Mouse (Mus musculus): ENCODE data around the gene Jmjd6. TPM values are rescaled to one million over a fixed set of nuclear protein-coding genes. Genes with fewer than 3 reads are reported as not detected.

Jmjd6 gene
- polyA plus RNA-seq (2014; fragmentation: Nextera tagmentation; extraction: Ambion mirVana): 65.6 and 71.7 TPM in 2 replicates

- peak within 1 kb of the TSS; percentile 97 for H3K27ac ChIP-seq (ENCODE audit: low read depth, low read length)
- peak; percentile 95 for ATAC-seq (ENCODE audit: low read depth)
- WGBS: under 1% methylated on average over 62 of the region's 72 CpGs
- H3K9ac ChIP-seq (replicated peaks; ENCODE audit: low read depth, low read length): peak within 1 kb of the TSS; percentile 85
- no peaks in the 10 kb centered on the region for H3K27me3 ChIP-seq (ENCODE audit: control insufficient read depth, insufficient read depth, low read length)
- H3K4me1 ChIP-seq (ENCODE audit: control insufficient read depth, insufficient read depth, low read length): peaks cover 28% of the 10 kb centered on the region
- H3K36me3 ChIP-seq (ENCODE audit: control insufficient read depth, insufficient read depth, low read length): peaks cover 21% of the 10 kb centered on the region
- peak within 1 kb of the TSS; percentile 84 for H3K4me3 ChIP-seq (ENCODE audit: low read depth, low read length)
- H3K4me2 ChIP-seq (ENCODE audit: low read depth, low read length): peak within 1 kb of the TSS; percentile 93
- no peaks in the 10 kb centered on the region for H3K9me3 ChIP-seq (ENCODE audit: control insufficient read depth, low read length)
Observed at GRCm38 (mm10) chr11:116843261-116844233, at the start of gene Jmjd6, which contains the start of gene Mettl23. Jmjd6 (minus strand) TSS chr11:116843449. Mettl23 (plus strand) TSS chr11:116843278.

- ATAC-seq (ENCODE audit: low read depth): no peak
- Histone ChIP-seq H3K9ac (replicated peaks; ENCODE audit: low read depth, low read length) (no peak overlapping the region), H3K27me3 (ENCODE audit: control insufficient read depth, insufficient read depth, low read length) (no peaks in the 10 kb centered on the region), H3K4me3 (ENCODE audit: low read depth, low read length) (no peak overlapping the region), H3K4me2 (ENCODE audit: low read depth, low read length) (no peak overlapping the region), H3K36me3 (ENCODE audit: control insufficient read depth, insufficient read depth, low read length) (no peaks in the 10 kb centered on the region), H3K27ac (ENCODE audit: low read depth, low read length) (no peak overlapping the region), H3K9me3 (ENCODE audit: control insufficient read depth, low read length) (no peaks in the 10 kb centered on the region), H3K4me1 (ENCODE audit: control insufficient read depth, insufficient read depth, low read length) (peaks cover 3% of the 10 kb centered on the region; the same call in 1 of the 2 replicates)
- 64% methylated on average over 5 of the region's 5 CpGs for WGBS
Observed at GRCm38 (mm10) chr11:116887136-116887535, 43.9 kb upstream of the Jmjd6 start.

- no peaks in the 10 kb centered on the region for H3K36me3 ChIP-seq (ENCODE audit: control insufficient read depth, insufficient read depth, low read length)
- H3K4me3 ChIP-seq (ENCODE audit: low read depth, low read length): no peak overlapping the region
- whole genome bisulfite sequencing: 4% methylated on average over 27 of the region's 28 CpGs
- peaks cover 3% of the 10 kb centered on the region; the same call in 1 of the 2 replicates for H3K4me1 ChIP-seq (ENCODE audit: control insufficient read depth, insufficient read depth, low read length)
- ATAC-seq (ENCODE audit: low read depth): peak; percentile 46; the same call in 1 of the 2 replicates
- H3K9ac ChIP-seq (replicated peaks; ENCODE audit: low read depth, low read length): 0 out of 2 replicates have a peak overlapping the region, but pooled peaks have one; percentile 11
- H3K27me3 ChIP-seq (ENCODE audit: control insufficient read depth, insufficient read depth, low read length): no peaks in the 10 kb centered on the region
- no peaks in the 10 kb centered on the region for H3K9me3 ChIP-seq (ENCODE audit: control insufficient read depth, low read length)
- peak overlapping the region; percentile 40 for H3K4me2 ChIP-seq (ENCODE audit: low read depth, low read length)
- no peak overlapping the region for H3K27ac ChIP-seq (ENCODE audit: low read depth, low read length)
Observed at GRCm38 (mm10) chr11:116885275-116886151, 42.3 kb upstream of the Jmjd6 start.

GRCm38 (mm10) chr11:116884061-116884460 lies 40.8 kb upstream of the Jmjd6 start:
- no peak overlapping the region for H3K27ac ChIP-seq (ENCODE audit: low read depth, low read length)
- no peaks in the 10 kb centered on the region for H3K36me3 ChIP-seq (ENCODE audit: control insufficient read depth, insufficient read depth, low read length)
- no peaks in the 10 kb centered on the region for H3K9me3 ChIP-seq (ENCODE audit: control insufficient read depth, low read length)
- no peaks in the 10 kb centered on the region for H3K27me3 ChIP-seq (ENCODE audit: control insufficient read depth, insufficient read depth, low read length)
- peaks cover 3% of the 10 kb centered on the region; the same call in 1 of the 2 replicates for H3K4me1 ChIP-seq (ENCODE audit: control insufficient read depth, insufficient read depth, low read length)
- H3K4me2 ChIP-seq (ENCODE audit: low read depth, low read length): no peak overlapping the region
- 85% methylated on average over 6 of the region's 6 CpGs for WGBS
- ATAC-seq (ENCODE audit: low read depth): no peak
- no peak overlapping the region for H3K4me3 ChIP-seq (ENCODE audit: low read depth, low read length)
- H3K9ac ChIP-seq (replicated peaks; ENCODE audit: low read depth, low read length): no peak overlapping the region

- Histone ChIP-seq H3K36me3 (ENCODE audit: control insufficient read depth, insufficient read depth, low read length) (no peaks in the 10 kb centered on the region), H3K4me2 (ENCODE audit: low read depth, low read length) (no peak overlapping the region), H3K9ac (replicated peaks; ENCODE audit: low read depth, low read length) (no peak overlapping the region), H3K27ac (ENCODE audit: low read depth, low read length) (no peak overlapping the region), H3K4me1 (ENCODE audit: control insufficient read depth, insufficient read depth, low read length) (peaks cover 3% of the 10 kb centered on the region; the same call in 1 of the 2 replicates), H3K4me3 (ENCODE audit: low read depth, low read length) (no peak overlapping the region), H3K9me3 (ENCODE audit: control insufficient read depth, low read length) (no peaks in the 10 kb centered on the region), H3K27me3 (ENCODE audit: control insufficient read depth, insufficient read depth, low read length) (no peaks in the 10 kb centered on the region)
- ATAC-seq (ENCODE audit: low read depth): no peak
- 85% methylated on average over 10 of the region's 10 CpGs for WGBS
Observed at GRCm38 (mm10) chr11:116882446-116882845, 39.2 kb upstream of the Jmjd6 start.

- no peaks in the 10 kb centered on the region for H3K36me3 ChIP-seq (ENCODE audit: control insufficient read depth, insufficient read depth, low read length)
- H3K9me3 ChIP-seq (ENCODE audit: control insufficient read depth, low read length): no peaks in the 10 kb centered on the region
Observed at GRCm38 (mm10) chr11:116881440-116881839, 38.2 kb upstream of the Jmjd6 start.

GRCm38 (mm10) chr11:116880839-116881238 lies 37.6 kb upstream of the Jmjd6 start:
- Histone ChIP-seq H3K36me3 (ENCODE audit: control insufficient read depth, insufficient read depth, low read length) (no peaks in the 10 kb centered on the region), H3K9me3 (ENCODE audit: control insufficient read depth, low read length) (no peaks in the 10 kb centered on the region), H3K4me3 (ENCODE audit: low read depth, low read length) (no peak overlapping the region), H3K9ac (replicated peaks; ENCODE audit: low read depth, low read length) (no peak overlapping the region), H3K4me2 (ENCODE audit: low read depth, low read length) (no peak overlapping the region), H3K27me3 (ENCODE audit: control insufficient read depth, insufficient read depth, low read length) (no peaks in the 10 kb centered on the region), H3K27ac (ENCODE audit: low read depth, low read length) (no peak overlapping the region), H3K4me1 (ENCODE audit: control insufficient read depth, insufficient read depth, low read length) (peaks cover 3% of the 10 kb centered on the region; the same call in 1 of the 2 replicates)
- 61% methylated on average over 7 of the region's 7 CpGs for WGBS
- ATAC-seq (ENCODE audit: low read depth): no peak

More at GRCm38 (mm10) chr11:116881440-116881839, 38.2 kb upstream of the Jmjd6 start:
- Histone ChIP-seq H3K4me3 (ENCODE audit: low read depth, low read length) (no peak overlapping the region), H3K27me3 (ENCODE audit: control insufficient read depth, insufficient read depth, low read length) (no peaks in the 10 kb centered on the region), H3K4me1 (ENCODE audit: control insufficient read depth, insufficient read depth, low read length) (peaks cover 3% of the 10 kb centered on the region; the same call in 1 of the 2 replicates), H3K27ac (ENCODE audit: low read depth, low read length) (no peak overlapping the region), H3K9ac (replicated peaks; ENCODE audit: low read depth, low read length) (no peak overlapping the region), H3K4me2 (ENCODE audit: low read depth, low read length) (no peak overlapping the region)
- no peak for ATAC-seq (ENCODE audit: low read depth)
- WGBS: 82% methylated on average over 5 of the region's 5 CpGs

GRCm38 (mm10) chr11:116878454-116878853 lies 35.2 kb upstream of the Jmjd6 start:
- WGBS: 89% methylated on average over 8 of the region's 8 CpGs
- no peak for ATAC-seq (ENCODE audit: low read depth)

More at GRCm38 (mm10) chr11:116878454-116878853, 35.2 kb upstream of the Jmjd6 start:
- no peak overlapping the region for H3K4me2 ChIP-seq (ENCODE audit: low read depth, low read length)
- H3K9me3 ChIP-seq (ENCODE audit: control insufficient read depth, low read length): no peaks in the 10 kb centered on the region
- H3K27me3 ChIP-seq (ENCODE audit: control insufficient read depth, insufficient read depth, low read length): no peaks in the 10 kb centered on the region
- no peaks in the 10 kb centered on the region for H3K4me1 ChIP-seq (ENCODE audit: control insufficient read depth, insufficient read depth, low read length)
- no peak overlapping the region for H3K4me3 ChIP-seq (ENCODE audit: low read depth, low read length)
- H3K9ac ChIP-seq (replicated peaks; ENCODE audit: low read depth, low read length): no peak overlapping the region
- no peak overlapping the region for H3K27ac ChIP-seq (ENCODE audit: low read depth, low read length)
- H3K36me3 ChIP-seq (ENCODE audit: control insufficient read depth, insufficient read depth, low read length): peaks cover 8% of the 10 kb centered on the region; the same call in 1 of the 2 replicates

All from neural tube, embryonic 14.5 days (tissue).